In the genomic region with DNA sequence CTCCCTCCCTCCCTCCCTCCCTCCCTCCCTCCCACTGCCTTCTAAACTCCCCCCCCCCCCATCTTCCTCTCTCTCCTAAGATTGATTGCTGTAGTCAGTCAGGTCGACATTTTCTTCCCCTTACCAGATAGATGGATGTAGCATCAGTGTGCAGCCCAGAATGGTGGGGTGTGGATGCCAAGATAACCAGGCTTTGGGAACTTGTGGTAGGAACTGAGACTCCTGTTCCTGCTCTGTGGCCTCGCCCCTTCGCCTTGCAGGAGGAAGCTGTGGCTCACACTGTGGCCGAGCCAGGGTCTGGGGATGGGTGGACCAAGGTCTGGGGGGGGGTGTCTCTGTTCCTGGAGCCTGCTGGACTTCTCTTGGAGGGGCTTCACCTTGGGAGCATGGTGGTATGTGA, we compare ENCODE assay signal across 26 mouse cellular contexts. TPM values are rescaled to one million over a fixed set of nuclear protein-coding genes. Genes with fewer than 3 reads are reported as not detected.
A peak's percentile ranks its signal among the peaks of the same experiment; 100 is the strongest.
DNase-seq lines count a peak whose midpoint lies in the region; ATAC-seq and TF ChIP-seq lines count a peak whose summit lies in the region.
"Had no signal": no experiment of that assay in that cellular context is flagged by ENCODE, and none has a peak within 500 bp of the region (broad histone marks: within the 10 kb centered on the region; RNA-seq: fewer than 3 reads in every experiment).

No protein-coding gene starts in this region.

- peak overlapping the region; percentile 18; the same call in 1 of the 2 replicates for H3K4me3 ChIP-seq in G1E (ENCODE audit: low read depth, low read length)
- H3K4me3 ChIP-seq in liver, embryonic 12.5 days, result no peak overlapping the region
- no peak overlapping the region for H3K4me3 ChIP-seq in hindbrain, embryonic 16.5 days (ENCODE audit: low read length)
- no peak overlapping the region for H3K4me3 ChIP-seq in limb, embryonic 10.5 days
- H3K4me3 ChIP-seq: forebrain, embryonic 15.5 days; heart, embryonic 12.5 days; hindbrain, embryonic 13.5 days; myocyte; neural tube, embryonic 13.5 days had no signal

- no peaks in the 10 kb centered on the region for H3K27me3 ChIP-seq in G1E (ENCODE audit: insufficient read depth, low read length)
- no peaks in the 10 kb centered on the region for H3K27me3 ChIP-seq in liver, embryonic 12.5 days (replicated peaks)
- no peaks in the 10 kb centered on the region for H3K27me3 ChIP-seq in hindbrain, embryonic 16.5 days (replicated peaks; ENCODE audit: control insufficient read depth, insufficient read depth, low read length)
- no peaks in the 10 kb centered on the region for H3K27me3 ChIP-seq in limb, embryonic 10.5 days (ENCODE audit: low read depth, poor library complexity, severe bottlenecking)
- H3K27me3 ChIP-seq: forebrain, embryonic 15.5 days; hindbrain, embryonic 13.5 days; neural tube, embryonic 13.5 days; Patski had no signal

- H3K9ac ChIP-seq in liver, embryonic 12.5 days, result no peak overlapping the region
- H3K9ac ChIP-seq in hindbrain, embryonic 16.5 days (ENCODE audit: low read depth, low read length), result no peak overlapping the region
- H3K9ac ChIP-seq: forebrain, embryonic 15.5 days; heart, embryonic 12.5 days; hindbrain, embryonic 13.5 days; lung, embryonic 14.5 days; neural tube, embryonic 13.5 days had no signal

- TF ChIP-seq CTCF in G1E (IDR thresholded peaks at IDR 0.05; ENCODE audit: low read depth, low read length), result no peak

- 0 out of 2 replicates have a peak overlapping the region, but pooled peaks have one; percentile 7 for H3K4me2 ChIP-seq in liver, embryonic 12.5 days
- H3K4me2 ChIP-seq in hindbrain, embryonic 16.5 days (ENCODE audit: low read length), result no peak overlapping the region
- H3K4me2 ChIP-seq: forebrain, embryonic 15.5 days; heart, embryonic 12.5 days; hindbrain, embryonic 13.5 days; lung, embryonic 14.5 days; neural tube, embryonic 13.5 days had no signal

- peaks cover 74% of the 10 kb centered on the region for H3K4me1 ChIP-seq in G1E (ENCODE audit: insufficient read depth, low read depth, low read length)
- H3K4me1 ChIP-seq in liver, embryonic 12.5 days, result peaks cover 76% of the 10 kb centered on the region
- peaks cover 4% of the 10 kb centered on the region for H3K4me1 ChIP-seq in hindbrain, embryonic 16.5 days (ENCODE audit: control insufficient read depth, insufficient read depth, low read depth, low read length)
- H3K4me1 ChIP-seq in limb, embryonic 10.5 days, result peaks cover 25% of the 10 kb centered on the region

- H3K36me3 ChIP-seq in G1E (replicated peaks), result peaks cover 66% of the 10 kb centered on the region
- H3K36me3 ChIP-seq in liver, embryonic 12.5 days, result no peaks in the 10 kb centered on the region
- no peaks in the 10 kb centered on the region for H3K36me3 ChIP-seq in hindbrain, embryonic 16.5 days (ENCODE audit: control insufficient read depth, insufficient read depth, low read length)
- H3K36me3 ChIP-seq in limb, embryonic 10.5 days, result no peaks in the 10 kb centered on the region
- H3K36me3 ChIP-seq: forebrain, embryonic 15.5 days; heart, embryonic 12.5 days; hindbrain, embryonic 13.5 days; neural tube, embryonic 13.5 days had no signal

- H3K9me3 ChIP-seq in G1E (replicated peaks), result no peaks in the 10 kb centered on the region
- H3K9me3 ChIP-seq in liver, embryonic 12.5 days (replicated peaks), result no peaks in the 10 kb centered on the region
- H3K9me3 ChIP-seq in hindbrain, embryonic 16.5 days (ENCODE audit: control insufficient read depth, low read length), result no peaks in the 10 kb centered on the region
- H3K9me3 ChIP-seq in limb, embryonic 10.5 days (replicated peaks), result no peaks in the 10 kb centered on the region
- H3K9me3 ChIP-seq: forebrain, embryonic 15.5 days; heart, embryonic 12.5 days; hindbrain, embryonic 13.5 days; neural tube, embryonic 13.5 days had no signal

- no peak overlapping the region for H3K27ac ChIP-seq in liver, embryonic 12.5 days
- H3K27ac ChIP-seq in hindbrain, embryonic 16.5 days (ENCODE audit: low read depth, low read length), result no peak overlapping the region
- H3K27ac ChIP-seq in limb, embryonic 10.5 days, result no peak overlapping the region
- H3K27ac ChIP-seq: forebrain, embryonic 15.5 days; hindbrain, embryonic 13.5 days; neural tube, embryonic 13.5 days had no signal

- ATAC-seq in G1E (ENCODE audit: extremely low read depth, insufficient number of reproducible peaks, low FRiP score, poor library complexity, severe bottlenecking), result no peak
- peak; percentile 38 for ATAC-seq in liver, embryonic 12.5 days
- ATAC-seq in megakaryocyte-erythroid progenitor cell, adult 5-6 weeks (replicated peaks; ENCODE audit: low FRiP score, low TSS enrichment, poor library complexity, severe bottlenecking), result 0 out of 2 replicates have a peak, but pooled peaks have one; percentile 19
- ATAC-seq in hindbrain, embryonic 16.5 days, result no peak
- ATAC-seq: forebrain, embryonic 15.5 days; inflammation-experienced regulatory T-cells, adult 6 months; midbrain, embryonic 16.5 days; Patski had no signal

- WGBS in liver, embryonic 12.5 days (ENCODE audit: insufficient replicate concordance), result 24% methylated on average over 4 of the region's 4 CpGs
- WGBS in hindbrain, embryonic 16.5 days, result 88% methylated on average over 4 of the region's 4 CpGs
- 76% methylated on average over 4 of the region's 4 CpGs for WGBS in limb, embryonic 10.5 days

- DNase-seq in G1E (ENCODE audit: low spot score) (no peak), ZHBTc4 (ENCODE audit: low read depth, low spot score) (peak; percentile 11)
- DNase-seq in thymus, postnatal 10 days (ENCODE audit: low spot score in 2 of 2), result no peak
- no peak for DNase-seq in limb, embryonic 10.5 days (ENCODE audit: low spot score)
- DNase-seq: adrenal gland, adult 8-10 months; cerebellum, adult 8-10 months; cerebellum, postnatal 36 days; gastrocnemius, postnatal 10 days; heart, postnatal 10 days; kidney, adult 18-20 months; layer of hippocampus, adult 9-11 months; left cerebral cortex, postnatal 4 days; lung, embryonic 14.5 days; retina, postnatal 1 day; thymus, postnatal 14 days had no signal

RNA-seq across cellular contexts. Expression of a gene that starts 4.1 kb away (rescaled TPM):
- total RNA-seq in G1E (2014; fragmentation: Nextera tagmentation), result 49.0 and 69.5 TPM in 2 replicates
- total RNA-seq in G1E (2017), result 32.6 and 36.8 TPM in 2 replicates
- polyA plus RNA-seq in G1E (2012), result 4.0 and 5.1 TPM in 2 replicates
- 6.2 and 6.6 TPM in 2 replicates for polyA plus RNA-seq in liver, embryonic 12.5 days (2016; fragmentation: Nextera tagmentation; extraction: Ambion mirVana)
- 32.6 and 42.0 TPM in 2 replicates for total RNA-seq in megakaryocyte-erythroid progenitor cell, adult 5-6 weeks (2014; fragmentation: Nextera tagmentation)
- total RNA-seq in megakaryocyte-erythroid progenitor cell, adult 5-6 weeks (2017), result 19.1 and 25.8 TPM in 2 replicates
- 8.9 and 10.0 TPM in 2 replicates for polyA plus RNA-seq in hindbrain, embryonic 16.5 days (2015; fragmentation: Nextera tagmentation; extraction: Ambion mirVana)
- 10.9 and 12.3 TPM in 2 replicates for polyA plus RNA-seq in limb, embryonic 10.5 days (2016; fragmentation: Nextera tagmentation; extraction: Ambion mirVana)

RNA-seq across cellular contexts. Expression of a gene that starts 48.3 kb away (rescaled TPM):
- total RNA-seq in G1E (2014; fragmentation: Nextera tagmentation) (59.0 and 59.7 TPM in 2 replicates), G1E (2017) (73.1 and 76.6 TPM in 2 replicates)
- polyA plus RNA-seq in G1E (2012), result 4.9 and 5.1 TPM in 2 replicates
- 81.9 and 85.5 TPM in 2 replicates for polyA plus RNA-seq in liver, embryonic 12.5 days (2016; fragmentation: Nextera tagmentation; extraction: Ambion mirVana)
- total RNA-seq in megakaryocyte-erythroid progenitor cell, adult 5-6 weeks (2014; fragmentation: Nextera tagmentation), result 60.9 and 92.5 TPM in 2 replicates
- 39.4 and 40.3 TPM in 2 replicates for total RNA-seq in megakaryocyte-erythroid progenitor cell, adult 5-6 weeks (2017)
- polyA plus RNA-seq in hindbrain, embryonic 16.5 days (2015; fragmentation: Nextera tagmentation; extraction: Ambion mirVana), result 192 and 195 TPM in 2 replicates
- polyA plus RNA-seq in limb, embryonic 10.5 days (2016; fragmentation: Nextera tagmentation; extraction: Ambion mirVana), result 138 and 166 TPM in 2 replicates

Comparison
In these comparisons a context has a peak if more than half of its experiments do, and no peak if none do; other contexts are left out.
1. ATAC-seq: peak in liver, embryonic 12.5 days (single experiment) and megakaryocyte-erythroid progenitor cell, adult 5-6 weeks (single experiment); none in G1E (single experiment) and hindbrain, embryonic 16.5 days (single experiment).
2. RNA of a gene that starts 48.3 kb away (polyA plus RNA-seq): 192 to 195 TPM in hindbrain, embryonic 16.5 days, 138 to 166 TPM in limb, embryonic 10.5 days and 81.9 to 85.5 TPM in liver, embryonic 12.5 days; 4.9 to 5.1 TPM in G1E; every median in the first group is over 10 times any median in the second.